Mouse (Mus musculus): Measurements from ENCODE around the gene Itm2c. TPM values are rescaled to one million over a fixed set of nuclear protein-coding genes. Genes with fewer than 3 reads are reported as not detected.

The Itm2c gene
- total and polyA plus RNA-seq, 3 experiments = 76.6 to 107 (median 96.2) TPM

DNA sequence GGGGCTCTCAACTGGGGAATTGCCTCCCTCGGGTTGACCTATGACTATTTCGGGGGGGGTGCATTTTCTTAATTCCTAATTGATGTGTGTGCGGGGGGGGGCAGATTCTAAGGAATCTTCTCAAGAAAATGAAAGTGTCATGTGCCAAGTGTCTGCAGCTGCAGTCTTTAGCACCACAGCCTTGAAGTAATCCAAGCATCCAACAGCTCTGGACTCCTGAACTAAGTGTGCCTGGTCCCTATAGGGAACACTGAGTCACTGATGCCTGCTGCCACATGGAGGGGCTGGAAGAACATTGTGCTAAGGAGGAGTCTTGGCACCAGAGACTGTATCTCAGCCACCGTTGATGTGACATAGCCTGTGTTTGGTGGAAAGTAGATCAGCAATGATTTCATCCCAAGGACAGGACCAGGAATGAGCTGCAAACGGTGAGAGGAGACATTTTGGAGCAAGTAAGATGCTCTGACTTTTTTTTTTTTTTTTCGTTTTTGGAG is 36.8 kb upstream of the Itm2c start:
- H3K4me3 ChIP-seq (replicated peaks in 1 of 3; ENCODE audit: low read depth in 2 of 3, low read length in 2 of 3, poor library complexity in 1 of 3) = no peak overlapping the region
- peaks cover under 1 to 24% of the 10 kb centered on the region in 2 experiments for H3K36me3 ChIP-seq (replicated peaks in 1 of 2; ENCODE audit: control insufficient read depth in 1 of 2, insufficient read depth in 1 of 2, low read length in 1 of 2)
- no peak overlapping the region for H3K9ac ChIP-seq (ENCODE audit: insufficient read depth, low read depth)
- peaks cover 0 to 13% of the 10 kb centered on the region in 2 experiments; a peak in 2 of 4 replicates for H3K4me1 ChIP-seq (ENCODE audit: control insufficient read depth in 1 of 2, insufficient read depth in 2 of 2)
- peak; percentile 47 for TF ChIP-seq SMC3 (IDR thresholded peaks at IDR 0.05; ENCODE audit: low read depth, low read length)
- TF ChIP-seq CTCF (conservative IDR thresholded peaks at IDR 0.05 in 1 of 2, IDR thresholded peaks at IDR 0.05 in 1 of 2; ENCODE audit: low read depth in 2 of 2, low read length in 2 of 2) = peak in 1 of 2 experiments; percentile 37; a peak in 2 of 4 replicates
- no peak for TF ChIP-seq ZKSCAN1 (IDR thresholded peaks at IDR 0.05; ENCODE audit: borderline replicate concordance, low read depth, low read length)
- peak; percentile 45 for TF ChIP-seq RAD21 (IDR thresholded peaks at IDR 0.05; ENCODE audit: low read depth, low read length)
- DNase-seq (ENCODE audit: extremely low read depth) = no peak
- H3K4me2 ChIP-seq (ENCODE audit: insufficient read depth, low read depth, poor library complexity, severe bottlenecking) = no peak overlapping the region
- in situ Hi-C loops (cut with MboI; ENCODE audit: low pct_ligation_motif_present, low pct_unique_long_range_greater_than_20kb, low sequenced_read_pairs) = no loop called here
- no peaks in the 10 kb centered on the region for H3K79me2 ChIP-seq (replicated peaks; ENCODE audit: control insufficient read depth, extremely low read depth, insufficient read depth, poor library complexity, severe bottlenecking)
- dilution Hi-C loops (cut with MboI; ENCODE audit: extremely low pct_ligation_motif_present, extremely low pct_unique_long_range_greater_than_20kb, low sequenced_read_pairs) = no loop called here
- H3K9me3 ChIP-seq (replicated peaks; ENCODE audit: low read length) = peaks cover 10% of the 10 kb centered on the region
- H3K27ac ChIP-seq (ENCODE audit: insufficient read depth, low read depth) = no peak overlapping the region
- no peaks in the 10 kb centered on the region for H3K27me3 ChIP-seq (replicated peaks)

DNA sequence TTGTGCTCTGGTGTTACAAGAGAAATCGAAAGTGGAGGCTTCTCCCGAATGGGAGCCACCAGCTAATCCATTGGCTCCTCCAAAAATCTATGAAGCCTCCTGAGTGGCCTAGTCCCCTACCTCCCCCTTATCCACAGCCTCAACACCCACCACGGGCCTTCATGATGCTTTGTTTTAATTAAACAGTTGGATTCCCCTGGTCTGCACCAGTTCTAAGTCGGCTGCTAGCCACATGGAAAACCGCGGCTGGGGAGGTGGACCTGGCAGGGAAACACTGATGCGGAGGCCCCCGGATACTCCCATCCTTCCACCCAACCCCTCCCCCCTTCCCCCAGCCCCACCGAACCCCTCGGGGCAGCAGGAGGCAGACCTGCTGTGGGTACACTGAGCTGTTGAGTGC is 29.7 kb upstream of the Itm2c start:
- no peak overlapping the region for H3K27ac ChIP-seq (ENCODE audit: insufficient read depth, low read depth)
- no peaks in the 10 kb centered on the region for H3K79me2 ChIP-seq (replicated peaks; ENCODE audit: control insufficient read depth, extremely low read depth, insufficient read depth, poor library complexity, severe bottlenecking)
- dilution Hi-C loops (cut with MboI; ENCODE audit: extremely low pct_ligation_motif_present, extremely low pct_unique_long_range_greater_than_20kb, low sequenced_read_pairs) (no loop called here), in situ Hi-C loops (cut with MboI; ENCODE audit: low pct_ligation_motif_present, low pct_unique_long_range_greater_than_20kb, low sequenced_read_pairs) (no loop called here)
- no peaks in the 10 kb centered on the region for H3K36me3 ChIP-seq (replicated peaks in 1 of 2; ENCODE audit: control insufficient read depth in 1 of 2, insufficient read depth in 1 of 2, low read length in 1 of 2)
- TF ChIP-seq BHLHE40 (IDR thresholded peaks at IDR 0.05; ENCODE audit: low read depth, low read length) (no peak), PAX5 (IDR thresholded peaks at IDR 0.05; ENCODE audit: low read length) (no peak), UBTF (IDR thresholded peaks at IDR 0.05; ENCODE audit: low read depth, low read length) (no peak), EP300 (IDR thresholded peaks at IDR 0.05; ENCODE audit: low read length) (no peak), GABPA (IDR thresholded peaks at IDR 0.05; ENCODE audit: insufficient replicate concordance, low read depth, low read length) (no peak), MEF2A (IDR thresholded peaks at IDR 0.05; ENCODE audit: borderline replicate concordance, low read depth, low read length) (no peak), TBP (conservative IDR thresholded peaks at IDR 0.05; ENCODE audit: low read depth, low read length) (no peak), CHD2 (IDR thresholded peaks at IDR 0.05; ENCODE audit: low read length) (no peak), ETS1 (conservative IDR thresholded peaks at IDR 0.05; ENCODE audit: low read depth, low read length) (no peak), SIN3A (IDR thresholded peaks at IDR 0.05; ENCODE audit: low read length) (no peak), CHD1 (IDR thresholded peaks at IDR 0.05; ENCODE audit: low read depth, low read length) (no peak), MAX (IDR thresholded peaks at IDR 0.05; ENCODE audit: low read length) (no peak)
- DNase-seq (ENCODE audit: extremely low read depth) = no peak
- peaks cover 17% of the 10 kb centered on the region for H3K9me3 ChIP-seq (replicated peaks; ENCODE audit: low read length)
- H3K4me3 ChIP-seq (replicated peaks in 1 of 3; ENCODE audit: low read depth in 2 of 3, low read length in 2 of 3, poor library complexity in 1 of 3) = no peak overlapping the region
- H3K27me3 ChIP-seq (replicated peaks) = no peaks in the 10 kb centered on the region
- H3K4me1 ChIP-seq (ENCODE audit: control insufficient read depth in 1 of 2, insufficient read depth in 2 of 2) = no peaks in the 10 kb centered on the region
- no peak overlapping the region for H3K4me2 ChIP-seq (ENCODE audit: insufficient read depth, low read depth, poor library complexity, severe bottlenecking)
- H3K9ac ChIP-seq (ENCODE audit: insufficient read depth, low read depth) = no peak overlapping the region

All from CH12.LX (cell line).